Mouse (Mus musculus) activated CD4-positive, CD25-positive, alpha-beta regulatory T cell, adult 4 months (primary cell): Measurements from ENCODE around the gene Snapc3. TPM values are rescaled to one million over a fixed set of nuclear protein-coding genes. Genes with fewer than 3 reads are reported as not detected.
"Not testable (repeated sequence)": the region's sequence is repeated elsewhere in the genome, so short reads cannot be mapped to it uniquely, and the experiment has no call there.

Source experiments
- ATAC-seq: one replicate; pipeline ENCODE4 v1.8.0; 2017
- polyA plus RNA-seq, 2 experiments: library from polyadenylated mRNA; unstranded; fragments of 100-300 nt; shearing (Covaris generic); gene quantifications; one replicate each; pipeline ENCODE4 v1.2.1; 2017

Gene Snapc3
- polyA plus RNA-seq, 2 experiments from 2014 or later = 47.6 to 48.5 TPM

- no peak for ATAC-seq
Observed at GRCm38 (mm10) chr4:83501037-83501430, 83.5 kb downstream of the Snapc3 start.

GRCm38 (mm10) chr4:83509600-83509999 lies 92.1 kb downstream of the Snapc3 start:
- ATAC-seq = no peak

GRCm38 (mm10) chr4:83511083-83511482 lies 93.6 kb downstream of the Snapc3 start:
- ATAC-seq = no peak

- ATAC-seq = peak; percentile 71
Observed at GRCm38 (mm10) chr4:83512217-83512616, 94.7 kb downstream of the Snapc3 start.

- ATAC-seq = peak; percentile 13
Observed at GRCm38 (mm10) chr4:83512644-83513043, 95.1 kb downstream of the Snapc3 start.

DNA sequence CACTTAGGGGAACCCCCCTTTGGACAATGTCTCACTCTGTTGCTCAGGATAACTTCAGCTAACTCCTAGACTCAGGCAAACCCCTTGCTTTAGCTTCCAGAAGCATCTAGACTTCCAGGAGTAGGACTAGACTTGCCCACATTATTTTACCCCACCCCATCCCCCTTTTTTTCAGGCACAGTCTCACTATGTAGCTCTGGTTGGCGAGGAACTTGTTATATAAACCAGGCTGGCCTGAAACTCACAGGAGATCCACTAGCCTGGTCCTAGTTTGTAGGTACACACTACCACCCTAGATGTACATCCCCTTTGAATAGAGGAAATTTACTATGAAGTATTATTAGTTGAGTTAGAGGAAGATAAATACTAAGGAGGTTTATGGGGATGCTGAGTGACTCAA lies 96.7 kb downstream of the Snapc3 start:
- no peak for ATAC-seq

DNA sequence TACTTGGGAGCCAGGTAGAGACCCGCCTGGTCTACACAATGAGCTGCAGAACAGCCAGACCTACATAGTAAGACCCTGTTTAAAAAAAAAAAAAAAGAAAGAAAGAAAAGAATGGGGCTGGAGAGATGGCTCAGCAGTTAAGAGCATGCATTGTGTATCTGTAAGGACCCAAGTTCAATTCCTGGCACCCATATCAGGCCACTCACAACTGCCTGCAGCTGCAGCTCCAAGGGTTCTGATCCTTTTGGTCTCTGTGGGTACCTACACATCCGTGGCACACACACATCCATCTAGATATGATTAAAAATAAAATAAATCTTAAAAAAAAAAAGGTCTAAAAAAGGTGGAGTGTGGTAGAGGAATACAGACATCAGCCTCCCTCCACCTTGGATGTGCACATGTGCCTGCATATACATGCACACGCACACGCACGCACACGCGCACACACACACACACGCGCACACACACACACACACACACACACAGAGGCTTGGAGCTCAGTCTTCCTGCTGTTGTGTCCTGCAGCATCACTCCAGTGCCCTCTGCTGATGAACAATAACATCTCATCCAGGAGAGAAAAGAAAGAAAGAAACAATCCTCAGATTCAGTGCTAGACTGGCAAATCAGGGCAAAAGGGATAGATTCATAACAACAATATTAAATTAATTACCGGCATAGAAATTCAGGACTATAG lies 97.6 kb downstream of the Snapc3 start:
- no peak for ATAC-seq

GRCm38 (mm10) chr4:83516144-83516543 lies 98.6 kb downstream of the Snapc3 start:
- ATAC-seq = not testable (repeated sequence)

Other genes with a start within 250 kb of the Snapc3 start
- 100 to 1,000 TPM; 121 to 125 TPM for gene Ttc39b, start 93.5 kb upstream of the Snapc3 start, polyA plus RNA-seq
- 10 to 100 TPM; 57.4 to 63.3 TPM for gene Psip1, start 68.7 kb downstream of the Snapc3 start, polyA plus RNA-seq
- 10 to 100 TPM; 10.7 to 13.4 TPM for gene Ccdc171, start 107.8 kb downstream of the Snapc3 start, polyA plus RNA-seq